Mouse (Mus musculus) kidney, adult 2 months (tissue): ENCODE data around the gene Zfp980. TPM values are rescaled to one million over a fixed set of nuclear protein-coding genes. Genes with fewer than 3 reads are reported as not detected.
"Not testable (repeated sequence)": the region's sequence is repeated elsewhere in the genome, so short reads cannot be mapped to it uniquely, and the experiment has no call there.

ENCODE experiments used
- DNase-seq: peaks from one replicate; pipeline ENCODE4 v3.0.0; 2021
- H3K27ac ChIP-seq: fragments of 200-500 bp; 2 replicates; pipeline ENCODE4 v1.5.1; 2012; ENCODE audit warnings: low read depth, low read length, control low read depth, inconsistent platforms; ENCODE audit not compliant: insufficient read depth
- H3K27me3 ChIP-seq: fragments of 200-500 bp; replicated peaks from 2 replicates; pipeline ENCODE4 v1.6.1; 2012; ENCODE audit warnings: mild to moderate bottlenecking, moderate library complexity, low read length, inconsistent platforms; ENCODE audit not compliant: control insufficient read depth, insufficient read depth
- H3K36me3 ChIP-seq: fragments of 200-500 bp; 2 replicates; pipeline ENCODE4 v1.6.1; 2012; ENCODE audit warnings: mild to moderate bottlenecking, moderate library complexity, low read length, inconsistent platforms; ENCODE audit not compliant: control insufficient read depth, insufficient read depth
- H3K4me1 ChIP-seq: fragments of 200-500 bp; 2 replicates; pipeline ENCODE4 v1.6.1; 2011; ENCODE audit warnings: low read length; ENCODE audit not compliant: control insufficient read depth, insufficient read depth
- H3K4me3 ChIP-seq: fragments of 200-500 bp; 2 replicates; pipeline ENCODE4 v1.5.1; 2011; ENCODE audit warnings: mild to moderate bottlenecking, low read depth, low read length, control low read depth; ENCODE audit not compliant: insufficient read depth
- whole genome bisulfite sequencing: fragments of 180-500 bp; shearing (Covaris S2); methylation state at CpG from one replicate; pipeline ENCODE4 v1.1.7; 2018; 5-methylcytosine and 5-hydroxymethylcytosine counted together
- polyA plus RNA-seq: library from polyadenylated mRNA; depleted of rRNA; stranded (reverse); fragments of >200 nt; gene quantifications from 2 replicates; pipeline ENCODE4 v1.2.3, GENCODE M21; 2012; rRNA removed

Gene Zfp980
- polyA plus RNA-seq: 0.04 TPM in 1 of 2 replicates, not detected in the other

DNA sequence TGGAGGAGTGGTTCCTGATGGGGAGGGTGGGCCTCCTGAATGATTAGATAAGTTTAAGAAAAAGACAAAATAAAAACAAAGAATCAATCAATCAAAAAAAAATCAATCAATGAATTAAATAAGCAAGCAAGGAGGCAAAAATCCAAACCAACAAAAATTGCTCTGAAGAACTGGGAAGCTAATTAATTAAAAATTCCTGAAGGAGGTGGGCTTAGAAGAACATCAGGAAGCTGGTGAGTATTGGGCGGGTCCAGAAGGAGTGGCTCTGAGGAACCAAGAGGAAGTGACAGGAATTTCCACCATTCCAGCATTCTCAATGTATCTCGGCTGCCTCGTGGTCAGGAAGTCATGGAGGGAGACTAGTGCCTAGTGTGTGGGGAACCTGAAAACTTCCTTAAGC is at the start of gene Zfp980:
Gene Zfp980 (plus strand): TSS at position 301 of the 400 bp plus-strand sequence.
- WGBS: 76% methylated on average over 3 of the region's 3 CpGs
- not testable (repeated sequence) for H3K4me1 ChIP-seq, H3K36me3 ChIP-seq, H3K27ac ChIP-seq, H3K4me3 ChIP-seq, DNase-seq, H3K27me3 ChIP-seq

DNA sequence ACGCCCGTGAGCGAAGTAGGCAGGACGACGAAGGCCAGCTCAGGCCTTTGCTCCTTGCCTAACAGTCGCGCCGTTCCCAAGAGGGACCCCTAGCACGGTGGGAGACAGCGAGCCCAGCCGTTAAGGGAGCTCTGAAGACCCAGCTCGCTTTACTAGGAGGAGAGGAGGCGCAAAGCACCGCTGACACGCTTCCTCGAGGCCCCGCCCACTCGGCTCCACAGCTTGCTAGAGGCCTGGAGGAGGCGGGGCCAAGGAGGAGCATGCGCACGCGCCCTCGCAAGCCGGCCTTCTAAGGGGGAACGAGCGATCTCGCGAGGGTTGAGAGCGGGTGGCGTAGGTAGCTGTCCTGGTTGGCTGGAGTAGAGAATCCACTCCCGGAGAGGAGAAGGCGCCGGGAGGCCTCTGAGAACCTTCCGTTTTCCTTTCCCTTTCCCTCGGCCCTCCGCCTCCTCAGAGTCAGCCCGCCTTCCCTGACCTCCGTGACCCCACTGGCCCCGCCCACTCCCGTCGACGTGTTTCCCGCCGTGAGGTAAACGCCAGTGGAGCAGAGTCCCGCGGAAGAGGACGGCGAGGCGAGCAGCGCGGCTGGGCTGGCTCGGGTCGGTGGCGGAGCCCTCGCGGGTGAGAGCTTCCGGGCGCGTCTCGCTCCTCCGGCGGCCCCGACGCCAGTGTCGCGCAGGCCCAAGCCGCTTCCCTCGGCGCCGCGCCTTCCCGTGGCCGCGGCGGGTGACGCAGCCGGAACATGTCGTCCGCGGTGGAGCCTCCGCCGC is 29.9 kb upstream of the Zfp980 start:
- WGBS: 31% methylated on average over 83 of the region's 83 CpGs
- H3K27me3 ChIP-seq, DNase-seq, H3K4me1 ChIP-seq, H3K27ac ChIP-seq, H3K36me3 ChIP-seq, H3K4me3 ChIP-seq: not testable (repeated sequence)

DNA sequence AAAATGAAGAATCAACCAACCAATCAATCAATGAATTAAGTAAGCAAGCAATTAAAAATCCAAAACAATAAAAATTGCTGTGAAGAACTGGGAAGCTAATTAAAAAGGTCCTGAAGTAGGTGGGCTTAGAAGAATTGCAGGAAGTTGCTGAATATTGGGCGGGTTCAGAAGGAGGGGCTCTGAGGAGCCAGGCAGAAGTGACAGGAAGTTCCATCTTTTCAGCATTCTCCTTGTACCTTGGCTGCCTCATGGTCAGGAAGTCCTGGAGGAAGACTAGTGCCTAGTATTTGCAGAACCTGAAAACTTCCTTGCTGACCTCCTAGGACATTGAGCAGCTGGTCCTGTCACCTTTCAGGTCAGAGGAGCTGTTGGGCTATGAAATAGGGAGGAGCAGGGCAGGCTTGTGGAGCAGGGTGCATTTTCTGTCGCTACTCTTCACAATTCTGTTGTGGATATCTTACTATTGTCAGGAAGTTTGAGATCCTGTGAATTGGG is 3.8 kb downstream of the Zfp980 start:
- DNase-seq, H3K36me3 ChIP-seq, H3K27ac ChIP-seq, H3K4me1 ChIP-seq, H3K27me3 ChIP-seq, H3K4me3 ChIP-seq: not testable (repeated sequence)
- WGBS: 58% methylated on average over 2 of the region's 2 CpGs

DNA sequence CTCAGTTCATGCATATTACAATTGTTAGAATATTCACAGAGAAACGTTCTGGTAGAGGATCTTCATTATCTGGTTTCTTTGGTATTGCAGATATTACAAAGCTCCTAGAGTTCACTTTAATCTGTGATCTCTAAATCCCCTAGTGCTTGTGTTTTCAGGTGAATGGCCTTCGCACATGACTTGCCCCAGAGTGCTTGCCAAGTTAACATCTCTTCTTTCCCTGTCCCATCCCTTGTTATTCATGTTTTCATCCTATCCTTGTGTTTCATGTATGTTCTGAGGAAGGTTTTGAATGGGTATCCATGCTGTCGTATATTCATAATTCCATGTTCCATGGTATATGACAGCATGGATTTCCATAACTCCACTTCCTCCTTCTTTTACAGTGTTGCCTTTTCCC is 9.7 kb downstream of the Zfp980 start:
- not testable (repeated sequence) for H3K4me3 ChIP-seq, H3K27me3 ChIP-seq, H3K4me1 ChIP-seq, H3K36me3 ChIP-seq, H3K27ac ChIP-seq
- DNase-seq: peak; percentile 31
- 78% methylated on average over 3 of the region's 3 CpGs for whole genome bisulfite sequencing

DNA sequence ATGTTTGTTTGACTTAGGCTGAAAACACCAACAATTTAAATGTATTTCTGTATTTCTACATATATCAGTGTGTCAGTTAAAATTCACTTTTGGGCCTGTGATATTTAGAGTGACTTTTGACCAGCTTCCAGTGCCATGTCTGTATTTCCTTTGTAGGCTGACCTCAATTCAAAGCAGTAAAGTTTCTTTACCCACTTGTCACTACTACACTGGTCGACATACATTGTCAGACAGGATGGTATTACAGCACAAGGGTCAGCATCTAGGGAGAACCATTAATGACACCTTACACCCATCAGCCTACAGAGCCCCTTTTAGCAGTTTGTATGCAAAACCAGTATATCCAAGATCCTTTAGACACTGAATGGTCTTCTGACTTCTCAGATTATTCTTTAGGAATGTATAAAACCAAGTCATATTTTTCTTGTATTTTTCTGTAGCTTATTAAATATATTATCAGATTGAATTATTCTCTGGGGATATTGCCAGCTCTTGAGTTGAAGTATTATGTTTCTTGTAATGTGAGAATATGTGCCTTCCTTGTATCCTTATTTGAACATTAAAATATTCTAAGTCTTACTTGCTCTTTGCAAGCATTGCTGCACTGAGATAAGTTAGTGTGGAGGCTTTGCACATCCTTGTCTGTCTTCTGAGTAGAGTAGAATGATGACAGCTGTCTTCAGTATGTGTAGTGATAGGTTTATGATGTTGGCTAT is 10.3 kb downstream of the Zfp980 start:
- WGBS: 13% methylated on average over 1 of the region's 1 CpGs

DNA sequence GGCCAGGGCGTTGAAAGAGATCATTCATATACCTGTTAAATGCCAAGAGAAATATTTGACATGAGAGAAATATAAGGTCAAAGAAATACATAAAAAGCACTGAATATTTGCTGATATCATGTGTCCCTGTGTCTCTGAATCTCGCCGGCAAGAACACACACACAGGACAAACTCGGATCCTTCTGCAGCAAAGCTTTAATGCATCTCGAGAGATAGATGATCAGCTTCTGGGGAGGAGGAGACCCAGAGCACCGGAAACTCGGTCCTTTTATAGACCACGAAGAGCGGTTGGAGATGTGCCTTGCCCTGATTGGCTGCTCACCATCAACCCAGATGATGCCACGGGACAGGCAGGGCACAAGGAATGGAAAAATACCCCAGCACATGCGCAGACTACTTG is 11.5 kb downstream of the Zfp980 start:
- H3K4me3 ChIP-seq, H3K36me3 ChIP-seq, H3K4me1 ChIP-seq, H3K27ac ChIP-seq, H3K27me3 ChIP-seq, DNase-seq: not testable (repeated sequence)
- WGBS: 78% methylated on average over 10 of the region's 11 CpGs

More for the DNA sequence above, 10.3 kb downstream of the Zfp980 start:
- DNase-seq, H3K4me1 ChIP-seq, H3K27ac ChIP-seq, H3K27me3 ChIP-seq, H3K4me3 ChIP-seq, H3K36me3 ChIP-seq: not testable (repeated sequence)

DNA sequence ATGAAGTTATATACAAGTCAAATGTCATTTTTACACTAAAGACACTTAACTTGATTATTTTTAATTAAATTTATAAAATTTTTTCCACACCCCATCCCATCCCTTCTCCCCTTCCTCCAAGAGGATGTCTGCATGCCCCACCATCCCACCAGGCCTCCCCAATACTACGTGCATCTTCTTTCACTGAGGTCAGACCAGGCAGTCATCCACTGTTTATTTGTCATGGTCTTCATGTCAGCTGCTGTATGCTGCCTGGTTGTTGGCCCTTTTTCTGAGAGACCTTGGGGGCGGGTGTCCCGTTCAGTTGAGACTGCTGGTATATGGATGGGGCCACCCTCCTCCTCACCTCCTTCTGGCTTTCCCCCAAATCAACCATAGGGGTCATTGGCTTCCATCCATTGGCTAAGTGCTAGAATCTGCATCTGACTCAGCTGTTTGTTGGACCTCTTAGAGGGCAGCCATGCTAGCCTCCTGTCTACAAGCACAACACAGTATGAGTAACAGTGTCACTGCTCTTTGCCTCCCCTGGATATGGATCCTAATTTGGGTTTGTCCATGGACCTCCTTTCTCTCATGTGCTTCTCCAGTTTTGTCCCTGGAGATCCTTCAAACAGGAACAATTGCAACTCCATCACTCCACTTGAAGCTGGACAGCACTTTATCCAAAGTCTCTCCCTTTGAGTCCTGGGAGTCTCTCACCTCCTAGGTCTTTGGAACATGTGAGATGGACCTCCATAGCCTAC is 12.7 kb downstream of the Zfp980 start:
- H3K4me3 ChIP-seq, DNase-seq, H3K36me3 ChIP-seq, H3K27ac ChIP-seq, H3K4me1 ChIP-seq, H3K27me3 ChIP-seq: not testable (repeated sequence)
- WGBS: 79% methylated on average over 3 of the region's 3 CpGs

DNA sequence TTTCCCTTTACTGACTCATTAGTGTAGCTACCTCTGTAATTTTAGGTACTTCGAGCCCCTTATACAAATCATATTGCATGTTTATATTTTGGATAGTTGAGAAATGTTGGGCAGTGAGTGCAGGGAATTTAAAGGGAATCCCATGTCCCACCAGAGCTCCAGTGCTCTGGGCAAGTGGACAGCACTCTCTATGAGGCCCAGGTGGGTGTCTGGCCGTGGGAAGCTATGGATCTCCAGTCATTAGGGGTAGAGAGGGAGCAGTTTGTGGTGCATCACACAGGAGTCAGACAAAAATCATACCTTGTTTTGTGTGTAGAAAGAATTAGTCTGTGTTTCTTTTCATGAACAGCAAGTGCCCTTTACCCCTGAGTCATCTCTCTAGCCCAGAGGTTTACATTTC is 15.6 kb downstream of the Zfp980 start:
- H3K36me3 ChIP-seq, H3K4me1 ChIP-seq, H3K4me3 ChIP-seq, DNase-seq, H3K27me3 ChIP-seq, H3K27ac ChIP-seq: not testable (repeated sequence)
- WGBS: 47% methylated on average over 2 of the region's 2 CpGs

DNA sequence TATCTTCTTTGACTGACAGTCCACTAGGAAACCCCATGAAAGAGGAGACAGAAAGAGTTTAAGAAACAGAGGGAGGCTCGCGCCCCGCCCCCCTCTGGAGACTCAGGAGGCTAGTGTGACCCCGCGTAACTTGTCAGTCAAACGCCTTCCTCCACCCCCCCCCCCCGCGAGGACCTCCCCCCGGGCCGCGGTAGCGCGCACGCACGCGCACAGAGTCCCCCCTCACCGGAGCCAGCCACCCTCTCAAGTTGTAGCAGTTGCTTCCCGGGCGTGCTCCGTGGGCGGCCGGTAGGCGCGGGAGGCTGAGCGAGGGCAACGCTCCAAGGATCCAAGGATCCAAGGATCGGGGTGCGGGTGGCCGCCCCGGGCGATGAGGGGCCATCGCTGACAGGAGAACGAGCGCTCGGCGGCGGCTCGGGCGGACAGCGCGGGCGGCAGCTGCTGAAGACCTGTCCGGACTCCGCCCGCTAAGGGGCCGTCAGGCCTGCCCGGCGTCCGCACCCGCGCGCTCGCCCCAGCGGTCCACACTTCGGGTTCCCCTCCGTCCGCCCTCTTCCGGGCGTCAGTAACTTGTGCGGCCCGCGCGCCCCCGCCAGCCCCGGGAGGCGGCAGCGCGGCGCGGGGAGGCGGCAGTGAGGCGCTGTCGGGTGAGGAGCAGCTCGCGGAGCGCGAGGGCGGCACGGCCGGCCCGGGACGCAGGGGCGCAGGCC is 74.6 kb downstream of the Zfp980 start:
- not testable (repeated sequence) for DNase-seq, H3K27me3 ChIP-seq, H3K4me1 ChIP-seq, H3K27ac ChIP-seq, H3K36me3 ChIP-seq, H3K4me3 ChIP-seq
- WGBS: 4% methylated on average over 57 of the region's 83 CpGs

DNA sequence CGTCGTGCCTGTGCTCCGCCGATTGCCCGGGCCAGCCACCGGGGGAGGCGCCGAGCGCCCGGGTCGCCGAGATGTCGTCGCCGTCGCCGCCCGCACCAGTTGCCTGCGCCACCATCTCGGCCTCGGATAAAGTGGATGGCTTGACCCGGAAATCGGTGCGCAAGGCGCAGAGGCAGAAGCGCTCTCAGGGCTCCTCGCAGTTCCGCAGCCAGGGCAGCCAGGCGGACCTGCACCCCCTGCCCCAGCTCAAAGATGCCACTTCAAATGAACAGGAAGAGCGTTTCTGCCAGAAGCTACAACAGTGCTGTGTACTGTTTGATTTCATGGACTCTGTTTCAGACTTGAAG is 75.1 kb downstream of the Zfp980 start:
- no CpG with 5 or more reads among the region's 30 CpGs for WGBS
- H3K4me1 ChIP-seq, DNase-seq, H3K27ac ChIP-seq, H3K36me3 ChIP-seq, H3K27me3 ChIP-seq, H3K4me3 ChIP-seq: not testable (repeated sequence)
